Mouse (Mus musculus) limb, embryonic 14.5 days (tissue): Measurements from ENCODE around the gene Mab21l3. TPM values are rescaled to one million over a fixed set of nuclear protein-coding genes. Genes with fewer than 3 reads are reported as not detected.

ENCODE experiments used
- ATAC-seq: fragments of 200-750 bp; cut with Nextera tagmentation; 2 replicates; pipeline ENCODE4 v1.8.0; 2017; ENCODE audit warnings: low read depth, moderate number of reproducible peaks, moderate TSS enrichment; ENCODE audit not compliant: low FRiP score
- DNase-seq: peaks from one replicate; pipeline ENCODE4 v3.0.0-alpha.2; 2015; ENCODE audit warnings: low spot score
- H3K27ac ChIP-seq: fragments of 300-500 bp; sonication (generic); replicated peaks from 2 replicates; pipeline ENCODE4 v1.5.1; 2014; ENCODE audit warnings: low read depth, mild to moderate bottlenecking, low read length, moderate library complexity, mixed read lengths
- H3K27me3 ChIP-seq: fragments of 300-500 bp; sonication (generic); 2 replicates; pipeline ENCODE4 v1.6.1; 2014; ENCODE audit warnings: low read length, mixed read lengths; ENCODE audit not compliant: control insufficient read depth, insufficient read depth
- H3K36me3 ChIP-seq: fragments of 300-500 bp; sonication (generic); 2 replicates; pipeline ENCODE4 v1.6.1; 2014; ENCODE audit warnings: mild to moderate bottlenecking, low read length, moderate library complexity, mixed read lengths; ENCODE audit not compliant: control insufficient read depth, insufficient read depth
- H3K4me1 ChIP-seq: fragments of 300-500 bp; sonication (generic); 2 replicates; pipeline ENCODE4 v1.6.1; 2014; ENCODE audit warnings: antibody characterized with exemption, low read length, mixed read lengths; ENCODE audit not compliant: control insufficient read depth, insufficient read depth
- H3K4me2 ChIP-seq: fragments of 300-500 bp; sonication (generic); replicated peaks from 2 replicates; pipeline ENCODE4 v1.6.1; 2014; ENCODE audit warnings: low read depth, mild to moderate bottlenecking, low read length, moderate library complexity; ENCODE audit not compliant: severe bottlenecking
- H3K4me3 ChIP-seq: fragments of 300-500 bp; sonication (generic); replicated peaks from 2 replicates; pipeline ENCODE4 v1.5.1; 2014; ENCODE audit warnings: low read length
- H3K9ac ChIP-seq: fragments of 300-500 bp; sonication (generic); 2 replicates; pipeline ENCODE4 v1.6.1; 2014; ENCODE audit warnings: mild to moderate bottlenecking, low read depth, low read length, moderate library complexity; ENCODE audit not compliant: severe bottlenecking
- H3K9me3 ChIP-seq: fragments of 300-500 bp; sonication (generic); 2 replicates; pipeline ENCODE4 v1.6.1; 2016; ENCODE audit warnings: low read length; ENCODE audit not compliant: control insufficient read depth
- POLR2A ChIP-seq: fragments of 200-500 bp; IDR thresholded peaks from 2 replicates; pipeline ENCODE4 v1.8.0; 2012; ENCODE audit warnings: inconsistent platforms, mild to moderate bottlenecking, moderate library complexity, borderline replicate concordance; ENCODE audit not compliant: insufficient read depth, insufficient read length; ENCODE audit errors: extremely low read depth
- WGBS: fragments of 180-500 bp; shearing (Covaris S2); extraction: QIAGEN DNeasy Blood & Tissue Kit; methylation state at CpG from one replicate; pipeline ENCODE4 v1.1.7; 2014; 5-methylcytosine and 5-hydroxymethylcytosine counted together
- polyA plus RNA-seq, 2 experiments: library from polyadenylated mRNA; depleted of rRNA in 1 of 2; stranded (reverse) in 1 of 2; unstranded in 1 of 2; fragments of >200 nt; fragmentation: Nextera tagmentation in 1 of 2; extraction: Ambion mirVana in 1 of 2; gene quantifications; 2 replicates each; pipeline versions ENCODE4 v1.2.1 to v1.2.3; 2012 to 2014

Mab21l3 gene
- polyA plus RNA-seq, 2 experiments: 1.5 to 2.9 TPM

DNA sequence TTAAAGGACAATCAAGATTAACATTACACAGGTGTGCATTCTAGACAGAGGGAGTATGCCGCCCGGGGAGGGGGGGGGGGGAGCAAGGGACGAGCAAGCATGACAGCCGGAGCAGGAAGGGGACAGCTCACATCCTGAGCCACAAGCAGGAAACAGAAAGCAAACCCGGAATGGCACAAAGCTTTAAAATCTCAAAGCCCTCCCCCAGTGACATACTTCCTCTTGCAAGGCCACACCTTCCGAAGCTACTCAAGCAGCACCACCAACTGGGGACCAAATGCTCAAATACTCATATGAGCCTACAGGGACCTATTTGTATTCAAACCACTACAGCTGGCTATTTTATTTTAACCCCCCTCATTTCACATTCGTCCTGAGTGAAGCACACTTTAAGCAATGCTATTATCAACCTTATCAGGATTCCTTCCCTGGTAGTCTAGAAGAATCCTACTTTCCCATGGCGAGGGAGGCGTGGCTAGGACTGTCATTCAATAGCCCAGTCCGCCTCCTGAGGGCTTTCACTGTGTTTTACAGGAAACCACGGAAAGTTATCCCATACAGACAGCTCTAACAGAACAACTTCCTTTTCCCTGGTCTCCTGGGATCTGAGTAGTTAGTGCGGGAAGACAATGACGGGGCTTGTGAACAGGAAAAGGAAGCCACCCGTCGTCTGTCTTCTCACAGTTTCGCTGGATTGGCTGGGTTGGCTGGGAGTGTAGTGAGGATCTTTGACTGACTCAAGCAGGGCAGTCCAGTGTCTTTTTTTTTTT is 69.7 kb downstream of the Mab21l3 start:
- no peak for ATAC-seq
- Histone ChIP-seq H3K9me3 (no peaks in the 10 kb centered on the region), H3K4me2 (no peak overlapping the region), H3K4me1 (peaks cover 6% of the 10 kb centered on the region; the same call in 1 of the 2 replicates), H3K27ac (0 out of 2 replicates have a peak overlapping the region, but pooled peaks have one; percentile 19), H3K4me3 (no peak overlapping the region), H3K27me3 (no peaks in the 10 kb centered on the region), H3K36me3 (no peaks in the 10 kb centered on the region), H3K9ac (no peak overlapping the region)
- DNase-seq: peak; percentile 62
- TF ChIP-seq POLR2A: no peak
- 59% methylated on average over 16 of the region's 16 CpGs for WGBS

DNA sequence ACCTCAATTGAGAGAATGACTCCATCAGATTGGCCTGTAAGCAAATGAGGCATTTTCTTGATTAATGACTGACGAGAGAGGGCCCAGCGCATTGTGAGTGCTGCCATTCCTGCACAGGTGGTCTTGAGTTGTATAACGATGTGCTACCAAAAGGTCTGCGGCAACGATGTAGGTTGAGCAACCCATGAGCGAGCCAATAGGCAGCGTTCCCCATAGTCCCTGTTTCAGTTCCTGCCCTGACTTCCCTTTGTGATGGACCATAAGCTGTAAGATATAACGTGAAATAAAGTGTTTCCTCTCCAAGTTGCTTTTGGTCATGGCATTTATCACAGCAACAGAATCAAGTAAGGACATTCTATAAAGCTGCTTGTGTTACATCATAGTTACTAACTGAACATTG is 73.0 kb downstream of the Mab21l3 start:
- Histone ChIP-seq H3K27ac (no peak overlapping the region), H3K36me3 (no peaks in the 10 kb centered on the region), H3K9me3 (no peaks in the 10 kb centered on the region), H3K27me3 (no peaks in the 10 kb centered on the region), H3K4me2 (no peak overlapping the region), H3K4me1 (peaks cover 3% of the 10 kb centered on the region; the same call in 1 of the 2 replicates), H3K9ac (no peak overlapping the region), H3K4me3 (no peak overlapping the region)
- DNase-seq (no peak), ATAC-seq (no peak)
- TF ChIP-seq POLR2A: no peak
- WGBS: 86% methylated on average over 8 of the region's 8 CpGs

DNA sequence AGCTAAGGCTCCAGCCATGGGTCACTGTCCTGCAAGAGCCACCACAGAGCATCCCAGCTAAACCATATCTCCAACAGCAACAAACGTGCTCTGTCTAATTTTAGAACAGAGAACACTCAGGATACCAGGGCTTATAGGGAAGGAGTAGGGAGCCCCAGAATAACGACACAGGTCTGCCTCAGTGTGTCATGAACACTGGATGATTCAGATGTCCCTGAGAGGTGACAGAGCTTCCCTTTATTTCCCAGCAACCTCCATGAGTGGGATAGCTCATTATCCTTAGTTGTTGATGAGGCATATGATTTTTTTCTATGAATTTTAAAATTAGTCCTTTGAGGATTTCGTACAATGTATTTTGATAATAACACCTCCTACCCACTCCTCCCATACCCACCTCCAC is 78.2 kb downstream of the Mab21l3 start:
- no peak for ATAC-seq
- no peaks in the 10 kb centered on the region for H3K36me3 ChIP-seq
- DNase-seq: no peak
- H3K27me3 ChIP-seq: no peaks in the 10 kb centered on the region
- no peak overlapping the region for H3K27ac ChIP-seq
- no peak for TF ChIP-seq POLR2A
- H3K9ac ChIP-seq: no peak overlapping the region
- H3K4me1 ChIP-seq: no peaks in the 10 kb centered on the region
- H3K4me2 ChIP-seq: no peak overlapping the region
- no peaks in the 10 kb centered on the region for H3K9me3 ChIP-seq
- H3K4me3 ChIP-seq: no peak overlapping the region
- 78% methylated on average over 3 of the region's 3 CpGs for WGBS

DNA sequence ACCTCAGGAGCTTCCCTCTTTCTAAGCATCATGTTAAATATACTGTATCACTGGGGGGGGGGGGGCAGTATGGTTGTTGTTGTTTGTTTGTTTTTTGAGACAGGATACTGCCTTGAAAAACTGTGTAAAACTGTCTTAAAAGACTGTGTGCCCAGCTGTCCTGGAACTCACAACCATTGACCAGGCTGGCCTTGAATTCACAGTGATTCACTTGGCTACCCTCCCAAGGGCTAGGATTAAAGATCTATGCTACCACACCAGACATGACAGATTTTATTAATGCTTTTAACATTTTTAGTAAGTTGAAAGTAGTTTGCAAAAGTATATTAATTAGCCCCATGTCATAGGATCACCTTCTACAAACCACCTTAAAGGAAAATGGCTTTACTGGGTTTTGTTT is 85.2 kb downstream of the Mab21l3 start:
- no peaks in the 10 kb centered on the region for H3K36me3 ChIP-seq
- no peaks in the 10 kb centered on the region for H3K4me1 ChIP-seq
- H3K27ac ChIP-seq: no peak overlapping the region
- DNase-seq (no peak), ATAC-seq (no peak)
- no peak overlapping the region for H3K4me2 ChIP-seq
- H3K9me3 ChIP-seq: no peaks in the 10 kb centered on the region
- TF ChIP-seq POLR2A: no peak
- no peak overlapping the region for H3K9ac ChIP-seq
- no peaks in the 10 kb centered on the region for H3K27me3 ChIP-seq
- H3K4me3 ChIP-seq: no peak overlapping the region

Other genes with a start within 250 kb of the Mab21l3 start
- 157 and 167 TPM in 2 replicates for gene Atp1a1, start 244.3 kb downstream of the Mab21l3 start, polyA plus RNA-seq (2012; rRNA removed)
- 128 and 129 TPM in 2 replicates for gene Atp1a1, start 244.3 kb downstream of the Mab21l3 start, polyA plus RNA-seq (2014; fragmentation: Nextera tagmentation; extraction: Ambion mirVana)
- gene Slc22a15, start 75.5 kb upstream of the Mab21l3 start, polyA plus RNA-seq (2012; rRNA removed): 11.5 and 13.2 TPM in 2 replicates
- gene Slc22a15, start 75.5 kb upstream of the Mab21l3 start, polyA plus RNA-seq (2014; fragmentation: Nextera tagmentation; extraction: Ambion mirVana): 5.8 and 7.5 TPM in 2 replicates
- 0.03 and 0.08 TPM in 2 replicates for gene Nhlh2, start 161.1 kb upstream of the Mab21l3 start, polyA plus RNA-seq (2012; rRNA removed)
- gene Nhlh2, start 161.1 kb upstream of the Mab21l3 start, polyA plus RNA-seq (2014; fragmentation: Nextera tagmentation; extraction: Ambion mirVana): not detected in 2 replicates
- 62.6 and 91.2 TPM in 2 replicates for gene Casq2, start 237.5 kb upstream of the Mab21l3 start, polyA plus RNA-seq (2012; rRNA removed)
- gene Casq2, start 237.5 kb upstream of the Mab21l3 start, polyA plus RNA-seq (2014; fragmentation: Nextera tagmentation; extraction: Ambion mirVana): 40.4 and 59.5 TPM in 2 replicates